Mouse (Mus musculus) midbrain, embryonic 13.5 days (tissue): Measurements from ENCODE around the gene Duoxa1. TPM values are rescaled to one million over a fixed set of nuclear protein-coding genes. Genes with fewer than 3 reads are reported as not detected.

Experiments
- ATAC-seq: fragments of 200-750 bp; cut with Nextera tagmentation; 2 replicates; pipeline ENCODE4 v1.8.0; 2017; ENCODE audit warnings: mild to moderate bottlenecking, moderate TSS enrichment, moderate library complexity
- H3K27ac ChIP-seq: fragments of 300-500 bp; sonication (generic); 2 replicates; pipeline ENCODE4 v1.5.1; 2015; ENCODE audit warnings: inconsistent platforms, mild to moderate bottlenecking, moderate library complexity
- H3K27me3 ChIP-seq: fragments of 300-500 bp; sonication (generic); 2 replicates; pipeline ENCODE4 v1.6.1; 2015; ENCODE audit warnings: mild to moderate bottlenecking, inconsistent platforms
- H3K36me3 ChIP-seq: fragments of 300-500 bp; sonication (generic); 2 replicates; pipeline ENCODE4 v1.6.1; 2015; ENCODE audit warnings: mild to moderate bottlenecking, inconsistent platforms
- H3K4me1 ChIP-seq: fragments of 300-500 bp; sonication (generic); replicated peaks from 2 replicates; pipeline ENCODE4 v1.6.1; 2015; ENCODE audit warnings: inconsistent platforms
- H3K4me2 ChIP-seq: fragments of 300-500 bp; sonication (generic); replicated peaks from 2 replicates; pipeline ENCODE4 v1.6.1; 2015; ENCODE audit warnings: moderate library complexity, mild to moderate bottlenecking, inconsistent platforms
- H3K4me3 ChIP-seq: fragments of 300-500 bp; sonication (generic); replicated peaks from 2 replicates; pipeline ENCODE4 v1.5.1; 2015; ENCODE audit warnings: mild to moderate bottlenecking, inconsistent platforms
- H3K9ac ChIP-seq: fragments of 300-500 bp; sonication (generic); replicated peaks from 2 replicates; pipeline ENCODE4 v1.6.1; 2015; ENCODE audit warnings: mild to moderate bottlenecking, inconsistent platforms
- H3K9me3 ChIP-seq: fragments of 300-500 bp; sonication (generic); 2 replicates; pipeline ENCODE4 v1.6.1; 2016; ENCODE audit warnings: mild to moderate bottlenecking, inconsistent platforms
- WGBS: fragments of 180-500 bp; shearing (Covaris S2); methylation state at CpG from one replicate; pipeline ENCODE4 v1.1.7; 2015; 5-methylcytosine and 5-hydroxymethylcytosine counted together
- polyA plus RNA-seq: library from polyadenylated mRNA; unstranded; fragments of >200 nt; fragmentation: Nextera tagmentation; extraction: Ambion mirVana; gene quantifications from 2 replicates; pipeline ENCODE4 v1.2.1, GENCODE M21; 2015

The Duoxa1 gene
- polyA plus RNA-seq, 1 experiment from 2014 or later, result 0.20 TPM

GRCm38 (mm10) chr2:122278769-122279168, 34.8 kb downstream of the Duoxa1 start:
- ATAC-seq, result no peak
- no peaks in the 10 kb centered on the region for H3K36me3 ChIP-seq
- H3K27ac ChIP-seq, result no peak overlapping the region
- no peak overlapping the region for H3K4me3 ChIP-seq
- H3K4me2 ChIP-seq, result no peak overlapping the region
- H3K9ac ChIP-seq, result no peak overlapping the region
- H3K9me3 ChIP-seq, result no peaks in the 10 kb centered on the region
- WGBS, result 88% methylated on average over 3 of the region's 3 CpGs
- no peaks in the 10 kb centered on the region for H3K27me3 ChIP-seq
- H3K4me1 ChIP-seq, result no peaks in the 10 kb centered on the region

DNA sequence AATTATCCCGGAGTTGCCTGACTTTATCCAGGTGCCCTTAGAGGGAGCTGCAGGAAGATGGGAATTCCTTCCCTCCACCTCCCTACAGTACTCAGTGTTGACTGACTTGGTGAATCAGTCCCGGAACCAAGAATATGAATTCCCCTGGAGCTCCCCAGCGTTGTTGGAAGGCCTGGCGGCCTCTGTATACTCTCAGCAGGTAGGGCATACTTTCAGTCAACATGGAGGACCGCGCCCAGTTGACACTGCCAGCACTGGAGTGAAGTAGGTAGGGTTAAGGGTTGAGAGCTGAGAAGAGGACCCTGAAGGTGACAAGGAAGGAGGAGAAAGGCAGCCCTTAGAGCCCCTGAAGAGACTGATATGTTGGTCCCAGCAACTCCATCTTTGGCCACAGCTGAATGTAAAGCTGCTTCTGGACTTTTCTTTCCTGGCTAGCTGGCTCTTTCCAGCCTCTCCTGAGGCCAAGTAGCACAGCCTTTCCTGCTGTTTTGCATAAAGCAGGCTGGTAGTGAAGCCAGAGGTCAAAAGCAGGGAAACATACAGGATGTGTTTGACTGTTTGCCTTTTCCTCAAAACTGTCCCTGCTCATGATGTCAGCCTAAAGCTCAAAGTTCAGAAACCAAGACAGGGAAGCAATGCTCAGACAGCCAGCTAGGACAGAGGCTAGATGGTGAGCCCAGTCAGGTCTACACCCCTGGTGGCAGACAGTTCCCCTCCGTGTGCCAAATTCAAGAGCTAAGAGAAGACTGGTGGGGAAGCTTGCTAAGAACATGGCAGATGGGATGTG, 46.9 kb downstream of the Duoxa1 start:
- Histone ChIP-seq H3K9me3 (no peaks in the 10 kb centered on the region), H3K27ac (no peak overlapping the region), H3K4me1 (peaks cover 19% of the 10 kb centered on the region), H3K4me3 (no peak overlapping the region), H3K36me3 (no peaks in the 10 kb centered on the region), H3K4me2 (no peak overlapping the region), H3K9ac (no peak overlapping the region), H3K27me3 (no peaks in the 10 kb centered on the region)
- ATAC-seq, result no peak
- WGBS, result 92% methylated on average over 7 of the region's 7 CpGs

DNA sequence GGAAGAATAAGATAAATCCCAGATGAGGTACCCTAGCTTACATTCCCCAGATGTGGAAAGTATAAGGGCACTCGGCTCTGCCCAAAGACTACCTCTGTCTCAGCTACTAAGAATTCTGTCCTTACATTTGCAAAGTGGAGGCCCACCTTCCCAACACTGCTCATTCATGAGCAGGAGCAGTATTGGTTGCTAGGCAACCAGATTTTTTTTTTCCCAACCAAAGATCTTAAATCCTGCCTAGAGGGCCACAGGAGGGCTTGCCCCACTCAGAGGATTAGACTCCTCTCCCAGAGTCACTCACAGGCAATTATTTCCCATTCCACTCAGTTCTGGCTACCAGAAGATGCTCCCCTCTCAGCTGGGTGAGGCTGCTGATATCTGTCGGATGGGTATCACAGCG, 48.8 kb downstream of the Duoxa1 start:
- Histone ChIP-seq H3K9ac (no peak overlapping the region), H3K4me1 (peaks cover 19% of the 10 kb centered on the region), H3K4me2 (peak overlapping the region; percentile 13; the same call in 1 of the 2 replicates), H3K9me3 (no peaks in the 10 kb centered on the region), H3K4me3 (no peak overlapping the region), H3K27me3 (no peaks in the 10 kb centered on the region), H3K36me3 (no peaks in the 10 kb centered on the region), H3K27ac (peak overlapping the region; percentile 53)
- ATAC-seq, result peak; percentile 76
- 19% methylated on average over 3 of the region's 3 CpGs for WGBS

- ATAC-seq, result no peak
- WGBS, result 96% methylated on average over 5 of the region's 5 CpGs
- H3K4me2 ChIP-seq, result no peak overlapping the region
- no peak overlapping the region for H3K9ac ChIP-seq
- H3K4me3 ChIP-seq, result no peak overlapping the region
- no peaks in the 10 kb centered on the region for H3K36me3 ChIP-seq
- no peaks in the 10 kb centered on the region for H3K9me3 ChIP-seq
- H3K4me1 ChIP-seq, result peaks cover 19% of the 10 kb centered on the region
- H3K27me3 ChIP-seq, result no peaks in the 10 kb centered on the region
- H3K27ac ChIP-seq, result no peak overlapping the region
These were observed 52.8 kb downstream of the Duoxa1 start for GRCm38 (mm10) chr2:122260729-122261128.

DNA sequence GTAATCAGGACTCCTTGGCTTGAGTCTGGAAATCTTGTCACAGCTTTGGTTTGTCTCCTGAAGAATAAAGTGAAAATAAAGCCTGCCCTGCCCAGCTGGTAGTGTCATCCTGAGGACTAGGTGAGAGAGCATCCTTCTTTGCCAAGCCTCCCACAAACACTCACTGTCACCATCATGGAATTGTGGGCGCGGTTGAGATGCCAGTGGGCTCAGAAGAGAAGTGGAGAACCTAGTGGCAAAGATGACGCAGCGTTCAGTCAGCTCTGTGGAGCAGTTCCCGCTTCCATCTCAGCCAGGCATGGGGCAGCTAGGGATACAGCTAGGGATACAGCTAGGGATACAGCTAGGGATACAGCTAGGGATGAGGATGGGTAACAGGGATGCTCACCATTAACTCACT, 57.5 kb downstream of the Duoxa1 start:
- no peaks in the 10 kb centered on the region for H3K9me3 ChIP-seq
- no peak overlapping the region for H3K27ac ChIP-seq
- no peak overlapping the region for H3K4me2 ChIP-seq
- 92% methylated on average over 5 of the region's 5 CpGs for WGBS
- H3K36me3 ChIP-seq, result no peaks in the 10 kb centered on the region
- no peak overlapping the region for H3K9ac ChIP-seq
- H3K4me3 ChIP-seq, result no peak overlapping the region
- no peaks in the 10 kb centered on the region for H3K4me1 ChIP-seq
- H3K27me3 ChIP-seq, result no peaks in the 10 kb centered on the region
- no peak for ATAC-seq

Other genes with a start within 250 kb of the Duoxa1 start
- gene Spg11, start 195.3 kb downstream of the Duoxa1 start, polyA plus RNA-seq, result 9.7 and 11.2 TPM in 2 replicates
- 82.5 and 82.7 TPM in 2 replicates for gene B2m, start 166.0 kb downstream of the Duoxa1 start, polyA plus RNA-seq
- gene Trim69, start 153.0 kb downstream of the Duoxa1 start, polyA plus RNA-seq, result not detected in 2 replicates
- not detected in 2 replicates for gene Patl2, start 127.5 kb downstream of the Duoxa1 start, polyA plus RNA-seq
- not detected in 2 replicates for gene Terb2, start 127.5 kb downstream of the Duoxa1 start, polyA plus RNA-seq
- gene Sord, start 79.0 kb downstream of the Duoxa1 start, polyA plus RNA-seq, result 18.2 and 20.0 TPM in 2 replicates
- gene Duox2, start 15.3 kb downstream of the Duoxa1 start, polyA plus RNA-seq, result 0.04 TPM in 1 of 2 replicates, not detected in the other
- not detected in 2 replicates for gene Duoxa2, start 14.8 kb downstream of the Duoxa1 start, polyA plus RNA-seq
- 0.13 and 0.15 TPM in 2 replicates for gene Duox1, start 1.9 kb upstream of the Duoxa1 start, polyA plus RNA-seq
- 7.1 and 10.2 TPM in 2 replicates for gene Shf, start 55.4 kb upstream of the Duoxa1 start, polyA plus RNA-seq
- 0.09 TPM in 1 of 2 replicates, not detected in the other for gene Slc28a2, start 112.7 kb upstream of the Duoxa1 start, polyA plus RNA-seq
- gene Gm14085, start 171.2 kb upstream of the Duoxa1 start, polyA plus RNA-seq, result not detected in 2 replicates